Mouse (Mus musculus): Measurements from ENCODE around the gene Vcp.
A peak's percentile ranks its signal among the peaks of the same experiment; 100 is the strongest.

Gene Vcp

GRCm38 (mm10) chr4:42943341-42943740 is 57.0 kb downstream of the Vcp start:
- DNase-seq, result no peak

- no peak for DNase-seq
Measured at GRCm38 (mm10) chr4:42941396-42941795, 58.9 kb downstream of the Vcp start.

GRCm38 (mm10) chr4:42933630-42934029 is 66.7 kb downstream of the Vcp start:
- DNase-seq, result peak; percentile 29

GRCm38 (mm10) chr4:42932229-42932969 is 67.9 kb downstream of the Vcp start:
- DNase-seq, result no peak
